Mouse (Mus musculus) kidney, embryonic 15.5 days (tissue): ENCODE data around the gene Asb5. TPM values are rescaled to one million over a fixed set of nuclear protein-coding genes. Genes with fewer than 3 reads are reported as not detected.
A peak's percentile ranks its signal among the peaks of the same experiment; 100 is the strongest.
"Not testable (repeated sequence)": the region's sequence is repeated elsewhere in the genome, so short reads cannot be mapped to it uniquely, and the experiment has no call there.

ENCODE experiments used
- ATAC-seq: fragments of 200-750 bp; cut with Nextera tagmentation; replicated peaks from 2 replicates; pipeline ENCODE4 v1.8.0; 2017; ENCODE audit warnings: moderate TSS enrichment; ENCODE audit not compliant: low FRiP score
- H3K27ac ChIP-seq: fragments of 300-500 bp; sonication (generic); 2 replicates; pipeline ENCODE4 v1.5.1; 2015; ENCODE audit warnings: mild to moderate bottlenecking, inconsistent platforms
- H3K27me3 ChIP-seq: fragments of 300-500 bp; sonication (generic); 2 replicates; pipeline ENCODE4 v1.6.1; 2015; ENCODE audit warnings: inconsistent platforms
- H3K36me3 ChIP-seq: fragments of 300-500 bp; sonication (generic); 2 replicates; pipeline ENCODE4 v1.6.1; 2015; ENCODE audit warnings: inconsistent platforms
- H3K4me1 ChIP-seq: fragments of 300-500 bp; sonication (generic); 2 replicates; pipeline ENCODE4 v1.6.1; 2015; ENCODE audit warnings: inconsistent platforms
- H3K4me2 ChIP-seq: fragments of 300-500 bp; sonication (generic); 2 replicates; pipeline ENCODE4 v1.6.1; 2015; ENCODE audit warnings: moderate library complexity, mild to moderate bottlenecking, inconsistent platforms
- H3K4me3 ChIP-seq: fragments of 300-500 bp; sonication (generic); replicated peaks from 2 replicates; pipeline ENCODE4 v1.5.1; 2015; ENCODE audit warnings: mild to moderate bottlenecking, inconsistent platforms
- H3K9ac ChIP-seq: fragments of 300-500 bp; sonication (generic); 2 replicates; pipeline ENCODE4 v1.6.1; 2015; ENCODE audit warnings: mild to moderate bottlenecking, inconsistent platforms
- H3K9me3 ChIP-seq: fragments of 300-500 bp; sonication (generic); replicated peaks from 2 replicates; pipeline ENCODE4 v1.6.1; 2016; ENCODE audit warnings: inconsistent platforms
- WGBS: fragments of 180-500 bp; shearing (Covaris S2); methylation state at CpG from one replicate; pipeline ENCODE4 v1.1.7; 2015; ENCODE audit warnings: mixed read lengths; 5-methylcytosine and 5-hydroxymethylcytosine counted together
- polyA plus RNA-seq: library from polyadenylated mRNA; unstranded; fragments of >200 nt; fragmentation: Nextera tagmentation; extraction: Ambion mirVana; gene quantifications from 2 replicates; pipeline ENCODE4 v1.2.1, GENCODE M21; 2015

Asb5 gene
- polyA plus RNA-seq, 1 experiment from 2014 or later: 5.3 TPM

GRCm38 (mm10) chr8:54508814-54509213 is 20.6 kb upstream of the Asb5 start:
- H3K4me3 ChIP-seq: peak overlapping the region; percentile 30
- H3K9me3 ChIP-seq: no peaks in the 10 kb centered on the region
- no peak overlapping the region for H3K9ac ChIP-seq
- H3K4me1 ChIP-seq: peaks cover 6% of the 10 kb centered on the region; the same call in 1 of the 2 replicates
- WGBS: 5% methylated on average over 11 of the region's 11 CpGs
- peak; percentile 13; the same call in 1 of the 2 replicates for ATAC-seq
- no peak overlapping the region for H3K27ac ChIP-seq
- peak overlapping the region; percentile 58 for H3K4me2 ChIP-seq
- H3K27me3 ChIP-seq: no peaks in the 10 kb centered on the region
- no peaks in the 10 kb centered on the region for H3K36me3 ChIP-seq

- Histone ChIP-seq H3K9me3 (no peaks in the 10 kb centered on the region), H3K9ac (no peak overlapping the region), H3K4me3 (peak overlapping the region; percentile 30), H3K27ac (no peak overlapping the region), H3K4me1 (peaks cover 6% of the 10 kb centered on the region; the same call in 1 of the 2 replicates), H3K36me3 (no peaks in the 10 kb centered on the region), H3K27me3 (no peaks in the 10 kb centered on the region), H3K4me2 (peak overlapping the region; percentile 58)
- 5% methylated on average over 10 of the region's 10 CpGs for WGBS
- peak; percentile 83 for ATAC-seq
Measured at GRCm38 (mm10) chr8:54509221-54509721, 20.1 kb upstream of the Asb5 start.

GRCm38 (mm10) chr8:54511791-54512190 is 17.6 kb upstream of the Asb5 start:
- Histone ChIP-seq H3K36me3 (peaks cover 7% of the 10 kb centered on the region; the same call in 1 of the 2 replicates), H3K4me2 (no peak overlapping the region), H3K27me3 (no peaks in the 10 kb centered on the region), H3K4me1 (peaks cover 6% of the 10 kb centered on the region; the same call in 1 of the 2 replicates), H3K4me3 (no peak overlapping the region), H3K9me3 (no peaks in the 10 kb centered on the region), H3K27ac (no peak overlapping the region), H3K9ac (no peak overlapping the region)
- no peak for ATAC-seq
- WGBS: 79% methylated on average over 3 of the region's 3 CpGs

GRCm38 (mm10) chr8:54512200-54512599 is 17.2 kb upstream of the Asb5 start:
- not testable (repeated sequence) for H3K36me3 ChIP-seq, H3K9me3 ChIP-seq, H3K4me2 ChIP-seq, H3K9ac ChIP-seq, H3K27ac ChIP-seq, H3K27me3 ChIP-seq, H3K4me3 ChIP-seq, ATAC-seq, H3K4me1 ChIP-seq
- 79% methylated on average over 5 of the region's 5 CpGs for WGBS

GRCm38 (mm10) chr8:54518756-54519460 is 10.5 kb upstream of the Asb5 start:
- Histone ChIP-seq H3K4me2 (no peak overlapping the region), H3K4me3 (no peak overlapping the region), H3K9ac (no peak overlapping the region), H3K9me3 (no peaks in the 10 kb centered on the region), H3K36me3 (peaks cover 36% of the 10 kb centered on the region), H3K4me1 (peaks cover 6% of the 10 kb centered on the region; the same call in 1 of the 2 replicates), H3K27me3 (no peaks in the 10 kb centered on the region), H3K27ac (0 out of 2 replicates have a peak overlapping the region, but pooled peaks have one; percentile 45)
- WGBS: 63% methylated on average over 10 of the region's 10 CpGs
- ATAC-seq: peak; percentile 80

GRCm38 (mm10) chr8:54520516-54520915 is 8.9 kb upstream of the Asb5 start:
- H3K4me2 ChIP-seq: no peak overlapping the region
- no peaks in the 10 kb centered on the region for H3K27me3 ChIP-seq
- peaks cover 41% of the 10 kb centered on the region for H3K36me3 ChIP-seq
- no peak overlapping the region for H3K4me3 ChIP-seq
- H3K9me3 ChIP-seq: no peaks in the 10 kb centered on the region
- peaks cover 6% of the 10 kb centered on the region; the same call in 1 of the 2 replicates for H3K4me1 ChIP-seq
- WGBS: 69% methylated on average over 4 of the region's 4 CpGs
- H3K9ac ChIP-seq: no peak overlapping the region
- no peak for ATAC-seq
- no peak overlapping the region for H3K27ac ChIP-seq

GRCm38 (mm10) chr8:54525606-54526005 is 3.8 kb upstream of the Asb5 start:
- H3K36me3 ChIP-seq: peaks cover 46% of the 10 kb centered on the region
- no peaks in the 10 kb centered on the region for H3K27me3 ChIP-seq
- H3K4me3 ChIP-seq: no peak overlapping the region
- no peak overlapping the region for H3K9ac ChIP-seq
- no peak for ATAC-seq
- H3K4me1 ChIP-seq: peaks cover 18% of the 10 kb centered on the region
- no peak overlapping the region for H3K27ac ChIP-seq
- H3K4me2 ChIP-seq: no peak overlapping the region
- H3K9me3 ChIP-seq: no peaks in the 10 kb centered on the region
- 96% methylated on average over 2 of the region's 2 CpGs for WGBS

GRCm38 (mm10) chr8:54526700-54527099 is 2.7 kb upstream of the Asb5 start:
- H3K27me3 ChIP-seq: no peaks in the 10 kb centered on the region
- H3K4me2 ChIP-seq: no peak overlapping the region
- no peak overlapping the region for H3K9ac ChIP-seq
- ATAC-seq: no peak
- H3K9me3 ChIP-seq: no peaks in the 10 kb centered on the region
- WGBS: 96% methylated on average over 6 of the region's 6 CpGs
- no peak overlapping the region for H3K27ac ChIP-seq
- peaks cover 18% of the 10 kb centered on the region for H3K4me1 ChIP-seq
- no peak overlapping the region for H3K4me3 ChIP-seq
- H3K36me3 ChIP-seq: peaks cover 36% of the 10 kb centered on the region

GRCm38 (mm10) chr8:54528571-54528970 is 809 bp upstream of the Asb5 start:
- H3K27ac ChIP-seq: no peak overlapping the region
- 54% methylated on average over 7 of the region's 7 CpGs for WGBS
- H3K4me3 ChIP-seq: peak overlapping the region; percentile 95
- peak overlapping the region; percentile 65 for H3K4me2 ChIP-seq
- no peak for ATAC-seq
- H3K36me3 ChIP-seq: peaks cover 20% of the 10 kb centered on the region
- H3K27me3 ChIP-seq: no peaks in the 10 kb centered on the region
- H3K4me1 ChIP-seq: peaks cover 18% of the 10 kb centered on the region
- H3K9ac ChIP-seq: peak overlapping the region; percentile 95; the same call in 1 of the 2 replicates
- H3K9me3 ChIP-seq: no peaks in the 10 kb centered on the region

- no peaks in the 10 kb centered on the region for H3K36me3 ChIP-seq
- H3K4me3 ChIP-seq: no peak overlapping the region
- H3K9me3 ChIP-seq: no peaks in the 10 kb centered on the region
- H3K4me2 ChIP-seq: no peak overlapping the region
- no peak overlapping the region for H3K9ac ChIP-seq
- no peaks in the 10 kb centered on the region for H3K27me3 ChIP-seq
- 66% methylated on average over 5 of the region's 5 CpGs for WGBS
- 0 out of 2 replicates have a peak, but pooled peaks cover 4% of the 10 kb centered on the region for H3K4me1 ChIP-seq
- ATAC-seq: no peak
- no peak overlapping the region for H3K27ac ChIP-seq
Measured at GRCm38 (mm10) chr8:54535172-54535571, 5.8 kb downstream of the Asb5 start.

- WGBS: 89% methylated on average over 3 of the region's 3 CpGs
- H3K4me2 ChIP-seq: no peak overlapping the region
Measured at GRCm38 (mm10) chr8:54537285-54537684, 7.9 kb downstream of the Asb5 start.

GRCm38 (mm10) chr8:54541331-54541730 is 12.0 kb downstream of the Asb5 start:
- 62% methylated on average over 1 of the region's 1 CpGs for WGBS
- Histone ChIP-seq H3K36me3 (no peaks in the 10 kb centered on the region), H3K9ac (no peak overlapping the region), H3K4me3 (no peak overlapping the region), H3K9me3 (no peaks in the 10 kb centered on the region), H3K4me1 (no peaks in the 10 kb centered on the region), H3K27ac (no peak overlapping the region), H3K27me3 (no peaks in the 10 kb centered on the region), H3K4me2 (no peak overlapping the region)
- ATAC-seq: no peak

More at GRCm38 (mm10) chr8:54537285-54537684, 7.9 kb downstream of the Asb5 start:
- Histone ChIP-seq H3K9ac (no peak overlapping the region), H3K9me3 (no peaks in the 10 kb centered on the region), H3K4me1 (no peaks in the 10 kb centered on the region), H3K4me3 (no peak overlapping the region), H3K27ac (no peak overlapping the region), H3K36me3 (no peaks in the 10 kb centered on the region), H3K27me3 (no peaks in the 10 kb centered on the region)
- ATAC-seq: no peak
